Mouse (Mus musculus): ENCODE results near the gene Gyg. TPM values are rescaled to one million over a fixed set of nuclear protein-coding genes. Genes with fewer than 3 reads are reported as not detected.

The Gyg gene
- 100 to 1,000 TPM in 2 of 3 experiments, 10 to 100 TPM in 1; 92.6 to 129 (median 107) TPM for polyA plus RNA-seq (2017; shearing (Covaris generic))

- peak; percentile 80 for ATAC-seq
These were observed at the start of gene Gyg for GRCm38 (mm10) chr3:20154531-20155367. Gene Gyg (minus strand): TSS chr3:20155317.

GRCm38 (mm10) chr3:20198869-20199268 lies 43.8 kb upstream of the Gyg start:
- peak; percentile 96 for ATAC-seq

GRCm38 (mm10) chr3:20197878-20198277 lies 42.8 kb upstream of the Gyg start:
- ATAC-seq = no peak

GRCm38 (mm10) chr3:20188976-20189675 lies 34.0 kb upstream of the Gyg start:
- no peak for ATAC-seq

- ATAC-seq = no peak
These were observed 17.3 kb upstream of the Gyg start for GRCm38 (mm10) chr3:20172394-20172793.

- no peak for ATAC-seq
These were observed 12.4 kb upstream of the Gyg start for GRCm38 (mm10) chr3:20167487-20167886.

- peak; percentile 0 for ATAC-seq
These were observed 359 bp upstream of the Gyg start for GRCm38 (mm10) chr3:20155476-20155875.

GRCm38 (mm10) chr3:20151651-20152050 lies 3.5 kb downstream of the Gyg start:
- ATAC-seq = no peak

GRCm38 (mm10) chr3:20150511-20150910 lies 4.6 kb downstream of the Gyg start:
- ATAC-seq = no peak

GRCm38 (mm10) chr3:20147647-20148046 lies 7.5 kb downstream of the Gyg start:
- no peak for ATAC-seq

- no peak for ATAC-seq
These were observed 8.2 kb downstream of the Gyg start for GRCm38 (mm10) chr3:20146884-20147395.

GRCm38 (mm10) chr3:20145696-20146113 lies 9.4 kb downstream of the Gyg start:
- ATAC-seq = no peak

GRCm38 (mm10) chr3:20144401-20144800 lies 10.7 kb downstream of the Gyg start:
- ATAC-seq = no peak

- ATAC-seq = no peak
These were observed 11.4 kb downstream of the Gyg start for GRCm38 (mm10) chr3:20143726-20144125.

GRCm38 (mm10) chr3:20142576-20142975 lies 12.5 kb downstream of the Gyg start:
- ATAC-seq = no peak

GRCm38 (mm10) chr3:20142101-20142500 lies 13.0 kb downstream of the Gyg start:
- ATAC-seq = peak; percentile 63

- no peak for ATAC-seq
These were observed 13.4 kb downstream of the Gyg start for GRCm38 (mm10) chr3:20141679-20142078.

GRCm38 (mm10) chr3:20141240-20141639 lies 13.9 kb downstream of the Gyg start:
- no peak for ATAC-seq

- no peak for ATAC-seq
These were observed 18.1 kb downstream of the Gyg start for GRCm38 (mm10) chr3:20136868-20137581.

GRCm38 (mm10) chr3:20134545-20134944 lies 20.6 kb downstream of the Gyg start:
- no peak for ATAC-seq

- ATAC-seq = no peak
These were observed 21.4 kb downstream of the Gyg start for GRCm38 (mm10) chr3:20133745-20134144.

- no peak for ATAC-seq
These were observed 22.4 kb downstream of the Gyg start for GRCm38 (mm10) chr3:20132731-20133130.

- no peak for ATAC-seq
These were observed 23.8 kb downstream of the Gyg start for GRCm38 (mm10) chr3:20131350-20131720.

Measured in inflammation-experienced regulatory T-cells, adult 6 months (primary cell).